Mouse (Mus musculus) kidney, embryonic 16.5 days (tissue): Measurements from ENCODE around the gene Zfp213. TPM values are rescaled to one million over a fixed set of nuclear protein-coding genes. Genes with fewer than 3 reads are reported as not detected.

Experiments
- ATAC-seq: fragments of 200-750 bp; cut with Nextera tagmentation; 2 replicates; pipeline ENCODE4 v1.8.0; 2017; ENCODE audit warnings: moderate TSS enrichment; ENCODE audit not compliant: low FRiP score, low TSS enrichment
- H3K27ac ChIP-seq: fragments of 300-500 bp; sonication (generic); 2 replicates; pipeline ENCODE4 v1.5.1; 2014; ENCODE audit warnings: low read length
- H3K27me3 ChIP-seq: fragments of 300-500 bp; sonication (generic); 2 replicates; pipeline ENCODE4 v1.6.1; 2014; ENCODE audit warnings: low read length, control low read depth, mixed read lengths; ENCODE audit not compliant: insufficient read depth
- H3K36me3 ChIP-seq: fragments of 300-500 bp; sonication (generic); 2 replicates; pipeline ENCODE4 v1.6.1; 2014; ENCODE audit warnings: low read length, control low read depth, mixed read lengths; ENCODE audit not compliant: insufficient read depth
- H3K4me1 ChIP-seq: fragments of 300-500 bp; sonication (generic); 2 replicates; pipeline ENCODE4 v1.6.1; 2014; ENCODE audit warnings: low read length, control low read depth, mixed read lengths; ENCODE audit not compliant: insufficient read depth
- H3K4me2 ChIP-seq: fragments of 300-500 bp; sonication (generic); replicated peaks from 2 replicates; pipeline ENCODE4 v1.6.1; 2014; ENCODE audit warnings: low read depth, low read length
- H3K4me3 ChIP-seq: fragments of 300-500 bp; sonication (generic); 2 replicates; pipeline ENCODE4 v1.5.1; 2014; ENCODE audit warnings: mild to moderate bottlenecking, low read length
- H3K9ac ChIP-seq: fragments of 300-500 bp; sonication (generic); replicated peaks from 2 replicates; pipeline ENCODE4 v1.6.1; 2014; ENCODE audit warnings: low read length
- H3K9me3 ChIP-seq: fragments of 300-500 bp; sonication (generic); 2 replicates; pipeline ENCODE4 v1.6.1; 2016; ENCODE audit warnings: low read length, control low read depth
- WGBS: fragments of 180-500 bp; shearing (Covaris S2); extraction: QIAGEN DNeasy Blood & Tissue Kit; methylation state at CpG from one replicate; pipeline ENCODE4 v1.1.7; 2014; 5-methylcytosine and 5-hydroxymethylcytosine counted together
- polyA plus RNA-seq: library from polyadenylated mRNA; unstranded; fragments of >200 nt; fragmentation: Nextera tagmentation; extraction: Ambion mirVana; gene quantifications from 2 replicates; pipeline ENCODE4 v1.2.1, GENCODE M21; 2015

Zfp213 gene
- 24.1 and 26.5 TPM in 2 replicates for polyA plus RNA-seq

GRCm38 (mm10) chr17:23563595-23564367 is at the start of gene Zfp213:
Gene Zfp213 (minus strand): TSS chr17:23564238.
- peak within 1 kb of the TSS; percentile 94 for H3K9ac ChIP-seq
- H3K27ac ChIP-seq: peak within 1 kb of the TSS; percentile 96
- ATAC-seq: peak; percentile 97
- under 1% methylated on average over 59 of the region's 59 CpGs for WGBS
- H3K36me3 ChIP-seq: peaks cover 23% of the 10 kb centered on the region
- no peaks in the 10 kb centered on the region for H3K27me3 ChIP-seq
- H3K4me1 ChIP-seq: peaks cover 15% of the 10 kb centered on the region
- peak within 1 kb of the TSS; percentile 76 for H3K4me2 ChIP-seq
- H3K9me3 ChIP-seq: no peaks in the 10 kb centered on the region
- H3K4me3 ChIP-seq: peak within 1 kb of the TSS; percentile 80

DNA sequence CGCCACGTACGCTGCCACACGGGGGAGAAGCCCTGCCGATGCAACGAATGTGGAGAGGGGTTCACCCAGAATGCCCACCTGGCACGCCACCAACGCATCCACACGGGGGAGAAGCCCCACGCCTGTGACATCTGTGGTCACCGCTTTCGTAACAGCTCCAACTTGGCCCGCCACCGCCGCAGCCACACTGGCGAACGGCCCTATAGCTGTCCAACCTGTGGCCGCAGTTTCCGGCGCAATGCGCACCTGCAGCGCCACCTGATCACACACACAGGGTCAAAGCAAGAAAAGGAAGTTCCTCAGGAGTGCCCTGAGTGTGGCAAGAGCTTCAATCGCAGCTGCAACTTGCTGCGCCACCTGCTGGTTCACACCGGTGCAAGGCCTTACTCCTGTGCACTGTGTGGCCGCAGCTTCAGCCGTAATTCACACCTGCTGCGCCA is 46.3 kb upstream of the Zfp213 start:
- H3K36me3 ChIP-seq: no peaks in the 10 kb centered on the region
- 79% methylated on average over 28 of the region's 28 CpGs for WGBS
- peak; percentile 63 for ATAC-seq

GRCm38 (mm10) chr17:23609612-23610011 is 45.6 kb upstream of the Zfp213 start:
- Histone ChIP-seq H3K4me2 (no peak overlapping the region), H3K4me1 (no peaks in the 10 kb centered on the region), H3K4me3 (no peak overlapping the region), H3K9me3 (no peaks in the 10 kb centered on the region), H3K27me3 (no peaks in the 10 kb centered on the region), H3K9ac (no peak overlapping the region), H3K36me3 (no peaks in the 10 kb centered on the region), H3K27ac (no peak overlapping the region)
- 93% methylated on average over 24 of the region's 24 CpGs for WGBS
- ATAC-seq: no peak

More for the DNA sequence above, 46.3 kb upstream of the Zfp213 start:
- Histone ChIP-seq H3K4me3 (no peak overlapping the region), H3K4me2 (no peak overlapping the region), H3K27ac (no peak overlapping the region), H3K9me3 (no peaks in the 10 kb centered on the region), H3K9ac (no peak overlapping the region), H3K27me3 (no peaks in the 10 kb centered on the region), H3K4me1 (no peaks in the 10 kb centered on the region)

DNA sequence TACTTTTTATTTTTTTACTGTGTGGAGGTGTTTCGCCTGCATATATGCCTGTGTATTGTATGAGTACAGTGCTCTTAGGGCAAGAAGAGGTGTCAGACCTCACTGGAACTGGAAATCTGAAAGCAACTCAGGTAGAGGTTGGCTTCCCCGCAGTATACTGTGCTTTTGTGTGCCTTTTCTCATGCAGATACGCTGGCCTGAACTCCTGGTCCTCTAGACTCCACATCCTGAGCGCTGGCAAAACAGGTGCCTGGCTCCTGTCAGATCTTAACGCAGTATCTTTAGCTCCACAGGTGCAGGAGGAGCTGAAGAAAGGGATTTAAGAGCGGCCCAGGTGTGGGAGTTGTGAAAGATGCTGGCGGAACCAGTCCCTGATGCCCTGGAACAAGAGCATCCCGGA is 41.2 kb upstream of the Zfp213 start:
- Histone ChIP-seq H3K9me3 (no peaks in the 10 kb centered on the region), H3K4me3 (no peak overlapping the region), H3K27me3 (no peaks in the 10 kb centered on the region), H3K27ac (no peak overlapping the region), H3K4me2 (no peak overlapping the region), H3K9ac (no peak overlapping the region), H3K4me1 (no peaks in the 10 kb centered on the region), H3K36me3 (no peaks in the 10 kb centered on the region)
- WGBS: 86% methylated on average over 8 of the region's 8 CpGs
- ATAC-seq: no peak

DNA sequence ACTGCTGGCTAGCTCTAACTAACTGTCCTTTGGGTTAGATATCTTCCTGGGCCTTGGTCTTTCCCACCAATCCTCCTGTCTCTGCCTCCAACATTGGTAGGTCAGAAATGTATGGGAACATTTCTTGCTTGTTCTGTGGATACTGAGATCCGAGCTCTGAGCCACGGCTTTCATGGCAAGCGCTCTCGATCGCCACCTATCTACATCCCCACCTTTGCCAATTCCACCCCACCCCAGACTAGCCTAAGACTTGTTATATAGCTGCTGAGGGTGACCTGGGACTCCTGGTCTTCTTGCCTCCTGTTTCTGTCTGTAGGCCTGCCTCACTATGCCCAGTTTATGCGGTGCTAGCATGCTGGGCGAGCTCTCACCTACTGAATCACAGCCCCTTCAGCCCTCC is 40.4 kb upstream of the Zfp213 start:
- ATAC-seq: no peak
- WGBS: 87% methylated on average over 7 of the region's 7 CpGs
- Histone ChIP-seq H3K4me1 (peaks cover 6% of the 10 kb centered on the region), H3K27me3 (no peaks in the 10 kb centered on the region), H3K4me2 (no peak overlapping the region), H3K36me3 (no peaks in the 10 kb centered on the region), H3K4me3 (no peak overlapping the region), H3K9ac (no peak overlapping the region), H3K27ac (no peak overlapping the region), H3K9me3 (no peaks in the 10 kb centered on the region)

GRCm38 (mm10) chr17:23603542-23603941 is 39.5 kb upstream of the Zfp213 start:
- Histone ChIP-seq H3K9ac (no peak overlapping the region), H3K4me2 (no peak overlapping the region), H3K27me3 (no peaks in the 10 kb centered on the region), H3K27ac (no peak overlapping the region), H3K9me3 (no peaks in the 10 kb centered on the region), H3K36me3 (no peaks in the 10 kb centered on the region), H3K4me3 (no peak overlapping the region), H3K4me1 (peaks cover 7% of the 10 kb centered on the region)
- WGBS: 72% methylated on average over 2 of the region's 2 CpGs
- no peak for ATAC-seq

DNA sequence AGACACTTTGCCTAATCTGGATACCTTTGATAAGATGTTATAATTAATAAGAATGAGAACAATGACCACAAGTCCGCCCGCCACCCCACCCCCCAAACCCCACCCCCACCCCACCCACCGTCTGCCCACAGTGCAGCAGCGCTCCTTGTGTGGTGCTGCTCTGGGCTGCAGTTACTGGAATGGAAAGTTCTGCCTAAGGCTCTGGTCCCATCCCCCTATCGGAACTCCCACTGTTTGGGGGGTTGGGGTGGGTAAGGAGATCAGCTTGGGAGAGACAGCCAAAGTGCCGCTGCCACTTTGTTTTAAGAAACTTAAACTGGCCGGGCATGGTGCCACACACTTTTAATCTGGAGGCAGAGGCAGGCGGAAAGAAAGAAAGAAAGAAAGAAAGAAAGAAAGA is 39.0 kb upstream of the Zfp213 start:
- H3K27me3 ChIP-seq: no peaks in the 10 kb centered on the region
- ATAC-seq: no peak
- no peak overlapping the region for H3K27ac ChIP-seq
- no peak overlapping the region for H3K4me2 ChIP-seq
- no peaks in the 10 kb centered on the region for H3K36me3 ChIP-seq
- no peaks in the 10 kb centered on the region for H3K9me3 ChIP-seq
- 34% methylated on average over 8 of the region's 8 CpGs for WGBS
- peaks cover 11% of the 10 kb centered on the region for H3K4me1 ChIP-seq
- H3K9ac ChIP-seq: no peak overlapping the region
- no peak overlapping the region for H3K4me3 ChIP-seq

- WGBS: 39% methylated on average over 10 of the region's 10 CpGs
- Histone ChIP-seq H3K4me2 (no peak overlapping the region), H3K27me3 (no peaks in the 10 kb centered on the region), H3K9me3 (no peaks in the 10 kb centered on the region), H3K9ac (no peak overlapping the region), H3K27ac (no peak overlapping the region; the same call in 1 of the 2 replicates), H3K4me3 (no peak overlapping the region), H3K36me3 (no peaks in the 10 kb centered on the region), H3K4me1 (peaks cover 11% of the 10 kb centered on the region)
- ATAC-seq: no peak
Observed at GRCm38 (mm10) chr17:23601836-23602585, 38.0 kb upstream of the Zfp213 start.

- peak within 1 kb of the TSS; percentile 77 for H3K4me2 ChIP-seq
Observed at GRCm38 (mm10) chr17:23600641-23601622, 36.9 kb upstream of the Zfp213 start, which contains the start of gene Zscan10. Gene Zscan10 (plus strand): TSS chr17:23600856.

More at GRCm38 (mm10) chr17:23600641-23601622, 36.9 kb upstream of the Zfp213 start, which contains the start of gene Zscan10:
- H3K4me3 ChIP-seq: no peak within 1 kb of the TSS
- H3K9ac ChIP-seq: no peak within 1 kb of the TSS; the same call in 1 of the 2 replicates
- H3K27me3 ChIP-seq: no peaks in the 10 kb centered on the region
- H3K36me3 ChIP-seq: no peaks in the 10 kb centered on the region
- H3K27ac ChIP-seq: peak within 1 kb of the TSS; percentile 91
- no peaks in the 10 kb centered on the region for H3K9me3 ChIP-seq
- no peak for ATAC-seq
- H3K4me1 ChIP-seq: peaks cover 11% of the 10 kb centered on the region
- WGBS: 61% methylated on average over 15 of the region's 15 CpGs
